Mouse (Mus musculus): ENCODE data around the gene Plxnd1.

DNA sequence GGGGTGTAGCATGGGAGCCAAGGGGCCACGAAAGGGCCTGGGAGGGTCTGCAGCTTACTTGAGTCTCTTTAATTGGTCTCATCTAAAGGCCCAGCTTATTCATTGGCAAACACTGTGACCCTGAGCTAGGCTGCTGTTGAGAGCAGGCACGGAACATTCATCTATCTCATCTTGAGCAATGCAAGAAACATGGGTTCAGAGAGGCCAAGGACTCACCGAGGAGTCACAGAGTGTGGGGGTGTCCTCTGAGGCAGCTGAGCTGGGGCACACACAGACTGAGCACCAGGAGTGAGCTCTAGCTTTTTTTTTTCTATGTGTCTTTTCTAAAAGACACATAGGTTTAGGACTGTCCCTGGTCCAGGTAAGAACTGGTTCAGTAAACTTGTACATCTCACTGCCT lies 62.4 kb downstream of the Plxnd1 start:
- TF ChIP-seq CTCF (IDR thresholded peaks at IDR 0.05; ENCODE audit: control insufficient read depth, insufficient read depth, insufficient replicate concordance, low read depth, low read length) (no peak), POLR2A (IDR thresholded peaks at IDR 0.05; ENCODE audit: control insufficient read depth, low read depth, low read length) (no peak)

All from testis, adult 2 months (tissue).